In genomic region chr10:128965871-128966270, GRCm38 (mm10) we compare ENCODE assay signal across 1 mouse cellular context.
TF ChIP-seq lines count a peak whose summit lies in the region.

No protein-coding gene starts in this region.

TF ChIP-seq in MEL, 35 proteins besides CTCF, POLR2A, EP300 and RAD21:
- TF ChIP-seq BHLHE40 (IDR thresholded peaks at IDR 0.05; ENCODE audit: borderline replicate concordance, low read depth, low read length) (no peak), HCFC1 (IDR thresholded peaks at IDR 0.05; ENCODE audit: low read depth, low read length) (no peak), ZNF384 (IDR thresholded peaks at IDR 0.05; ENCODE audit: low read depth, low read length) (no peak), USF2 (IDR thresholded peaks at IDR 0.05; ENCODE audit: borderline replicate concordance in 1 of 2, insufficient read depth in 1 of 2, low read depth in 1 of 2, low read length in 2 of 2) (no peak)
